Mouse (Mus musculus): ENCODE results near the gene Itpripl2. TPM values are rescaled to one million over a fixed set of nuclear protein-coding genes. Genes with fewer than 3 reads are reported as not detected.

Itpripl2 gene
- polyA plus RNA-seq (2016; fragmentation: Nextera tagmentation; extraction: Ambion mirVana), result 1.2 and 1.3 TPM in 2 replicates

GRCm38 (mm10) chr7:118491431-118492147, at the start of gene Itpripl2:
Gene Itpripl2, minus strand, starts transcription at chr7:118491975.
- Histone ChIP-seq H3K27me3 (replicated peaks) (peaks cover 33% of the 10 kb centered on the region), H3K4me3 (peak within 1 kb of the TSS; percentile 60), H3K9ac (peak within 1 kb of the TSS; percentile 73), H3K4me2 (peak within 1 kb of the TSS; percentile 74), H3K27ac (peak within 1 kb of the TSS; percentile 63), H3K9me3 (replicated peaks) (no peaks in the 10 kb centered on the region), H3K36me3 (peaks cover 8% of the 10 kb centered on the region), H3K4me1 (peaks cover 25% of the 10 kb centered on the region)
- ATAC-seq, result peak; percentile 69
- under 1% methylated on average over 53 of the region's 55 CpGs for WGBS (ENCODE audit: insufficient replicate concordance)

- Histone ChIP-seq H3K27me3 (replicated peaks) (no peaks in the 10 kb centered on the region), H3K4me2 (no peak overlapping the region), H3K9me3 (replicated peaks) (no peaks in the 10 kb centered on the region), H3K27ac (no peak overlapping the region), H3K9ac (no peak overlapping the region), H3K4me3 (no peak overlapping the region), H3K36me3 (no peaks in the 10 kb centered on the region), H3K4me1 (peaks cover 22% of the 10 kb centered on the region)
- ATAC-seq, result no peak
- WGBS (ENCODE audit: insufficient replicate concordance), result 72% methylated on average over 4 of the region's 4 CpGs
These were observed 43.3 kb upstream of the Itpripl2 start for GRCm38 (mm10) chr7:118535076-118535475.

- Histone ChIP-seq H3K27me3 (replicated peaks) (no peaks in the 10 kb centered on the region), H3K4me3 (peak overlapping the region; percentile 78; the same call in 1 of the 2 replicates), H3K27ac (no peak overlapping the region), H3K9ac (no peak overlapping the region), H3K4me1 (peaks cover 22% of the 10 kb centered on the region), H3K4me2 (peak overlapping the region; percentile 75; the same call in 1 of the 2 replicates), H3K9me3 (replicated peaks) (no peaks in the 10 kb centered on the region), H3K36me3 (no peaks in the 10 kb centered on the region)
- ATAC-seq, result no peak
- 54% methylated on average over 3 of the region's 3 CpGs for WGBS (ENCODE audit: insufficient replicate concordance)
These were observed 42.6 kb upstream of the Itpripl2 start for GRCm38 (mm10) chr7:118534326-118534725.

- peak; percentile 99 for ATAC-seq
These were observed 41.4 kb upstream of the Itpripl2 start, which contains the start of gene Coq7 for GRCm38 (mm10) chr7:118533178-118533578. Gene Coq7, minus strand, starts transcription at chr7:118533356.

GRCm38 (mm10) chr7:118532519-118533177, 40.9 kb upstream of the Itpripl2 start:
- H3K9me3 ChIP-seq (replicated peaks), result no peaks in the 10 kb centered on the region
- H3K4me2 ChIP-seq, result peak overlapping the region; percentile 75
- peaks cover 12% of the 10 kb centered on the region for H3K36me3 ChIP-seq
- peak overlapping the region; percentile 87 for H3K27ac ChIP-seq
- peak overlapping the region; percentile 78 for H3K4me3 ChIP-seq
- no peaks in the 10 kb centered on the region for H3K27me3 ChIP-seq (replicated peaks)
- WGBS (ENCODE audit: insufficient replicate concordance), result 1% methylated on average over 36 of the region's 36 CpGs
- peaks cover 22% of the 10 kb centered on the region for H3K4me1 ChIP-seq
- ATAC-seq, result peak; percentile 96
- H3K9ac ChIP-seq, result peak overlapping the region; percentile 75

More at GRCm38 (mm10) chr7:118533178-118533578, 41.4 kb upstream of the Itpripl2 start, which contains the start of gene Coq7:
- WGBS (ENCODE audit: insufficient replicate concordance), result under 1% methylated on average over 31 of the region's 31 CpGs
- peak within 1 kb of the TSS; percentile 78 for H3K4me3 ChIP-seq
- no peaks in the 10 kb centered on the region for H3K27me3 ChIP-seq (replicated peaks)
- no peaks in the 10 kb centered on the region for H3K9me3 ChIP-seq (replicated peaks)
- H3K4me1 ChIP-seq, result peaks cover 22% of the 10 kb centered on the region
- H3K36me3 ChIP-seq, result peaks cover 7% of the 10 kb centered on the region
- peak within 1 kb of the TSS; percentile 87 for H3K27ac ChIP-seq
- H3K9ac ChIP-seq, result peak within 1 kb of the TSS; percentile 76
- peak within 1 kb of the TSS; percentile 75 for H3K4me2 ChIP-seq

- Histone ChIP-seq H3K27ac (no peak overlapping the region), H3K9me3 (replicated peaks) (no peaks in the 10 kb centered on the region), H3K4me1 (peaks cover 6% of the 10 kb centered on the region; the same call in 1 of the 2 replicates), H3K4me2 (no peak overlapping the region), H3K36me3 (peaks cover 54% of the 10 kb centered on the region), H3K4me3 (no peak overlapping the region), H3K27me3 (replicated peaks) (no peaks in the 10 kb centered on the region), H3K9ac (no peak overlapping the region)
- ATAC-seq, result no peak
- 68% methylated on average over 4 of the region's 4 CpGs for WGBS (ENCODE audit: insufficient replicate concordance)
These were observed 35.2 kb upstream of the Itpripl2 start for GRCm38 (mm10) chr7:118526967-118527366.

- WGBS (ENCODE audit: insufficient replicate concordance), result 43% methylated on average over 5 of the region's 5 CpGs
- 0 out of 2 replicates have a peak, but pooled peaks cover 6% of the 10 kb centered on the region for H3K4me1 ChIP-seq
- H3K9me3 ChIP-seq (replicated peaks), result no peaks in the 10 kb centered on the region
- H3K27me3 ChIP-seq (replicated peaks), result 0 out of 2 replicates have a peak, but pooled peaks cover 4% of the 10 kb centered on the region
- H3K4me2 ChIP-seq, result no peak overlapping the region
- H3K27ac ChIP-seq, result no peak overlapping the region
- H3K4me3 ChIP-seq, result no peak overlapping the region
- no peak for ATAC-seq
- peaks cover 36% of the 10 kb centered on the region for H3K36me3 ChIP-seq
- H3K9ac ChIP-seq, result no peak overlapping the region
These were observed 30.3 kb upstream of the Itpripl2 start for GRCm38 (mm10) chr7:118522077-118522476.

- Histone ChIP-seq H3K36me3 (peaks cover 13% of the 10 kb centered on the region; the same call in 1 of the 2 replicates), H3K9me3 (replicated peaks) (no peaks in the 10 kb centered on the region), H3K27ac (no peak overlapping the region), H3K4me1 (0 out of 2 replicates have a peak, but pooled peaks cover 6% of the 10 kb centered on the region), H3K4me2 (no peak overlapping the region), H3K27me3 (replicated peaks) (0 out of 2 replicates have a peak, but pooled peaks cover 4% of the 10 kb centered on the region), H3K4me3 (no peak overlapping the region), H3K9ac (no peak overlapping the region)
- no peak for ATAC-seq
- 78% methylated on average over 8 of the region's 8 CpGs for WGBS (ENCODE audit: insufficient replicate concordance)
These were observed 27.9 kb upstream of the Itpripl2 start for GRCm38 (mm10) chr7:118519661-118520060.

GRCm38 (mm10) chr7:118518687-118519086, 26.9 kb upstream of the Itpripl2 start:
- peaks cover 10% of the 10 kb centered on the region; the same call in 1 of the 2 replicates for H3K36me3 ChIP-seq
- H3K9ac ChIP-seq, result no peak overlapping the region
- WGBS (ENCODE audit: insufficient replicate concordance), result 3% methylated on average over 18 of the region's 18 CpGs
- no peaks in the 10 kb centered on the region for H3K9me3 ChIP-seq (replicated peaks)
- H3K4me1 ChIP-seq, result 0 out of 2 replicates have a peak, but pooled peaks cover 6% of the 10 kb centered on the region
- no peak overlapping the region for H3K4me2 ChIP-seq
- H3K27ac ChIP-seq, result no peak overlapping the region
- H3K27me3 ChIP-seq (replicated peaks), result 0 out of 2 replicates have a peak, but pooled peaks cover 4% of the 10 kb centered on the region
- no peak overlapping the region for H3K4me3 ChIP-seq
- peak; percentile 35; the same call in 1 of the 2 replicates for ATAC-seq

- 0 out of 2 replicates have a peak, but pooled peaks have one; percentile 33 for ATAC-seq
- Histone ChIP-seq H3K9ac (no peak overlapping the region), H3K9me3 (replicated peaks) (no peaks in the 10 kb centered on the region), H3K27ac (no peak overlapping the region), H3K4me1 (0 out of 2 replicates have a peak, but pooled peaks cover 6% of the 10 kb centered on the region), H3K4me3 (no peak overlapping the region), H3K4me2 (no peak overlapping the region), H3K36me3 (peaks cover 1% of the 10 kb centered on the region; the same call in 1 of the 2 replicates), H3K27me3 (replicated peaks) (0 out of 2 replicates have a peak, but pooled peaks cover 4% of the 10 kb centered on the region)
- 50% methylated on average over 2 of the region's 2 CpGs for WGBS (ENCODE audit: insufficient replicate concordance)
These were observed 26.0 kb upstream of the Itpripl2 start for GRCm38 (mm10) chr7:118517819-118518218.

GRCm38 (mm10) chr7:118508556-118508955, 16.8 kb upstream of the Itpripl2 start:
- Histone ChIP-seq H3K4me1 (no peaks in the 10 kb centered on the region), H3K27ac (no peak overlapping the region), H3K9ac (no peak overlapping the region), H3K4me3 (no peak overlapping the region), H3K27me3 (replicated peaks) (no peaks in the 10 kb centered on the region), H3K4me2 (no peak overlapping the region), H3K36me3 (no peaks in the 10 kb centered on the region), H3K9me3 (replicated peaks) (no peaks in the 10 kb centered on the region)
- 62% methylated on average over 7 of the region's 7 CpGs for WGBS (ENCODE audit: insufficient replicate concordance)
- no peak for ATAC-seq

All from liver, embryonic 12.5 days (tissue).